Mouse (Mus musculus): ENCODE measurements around the gene Defb26. TPM values are rescaled to one million over a fixed set of nuclear protein-coding genes. Genes with fewer than 3 reads are reported as not detected.

The Defb26 gene
- polyA plus RNA-seq (2014; fragmentation: Nextera tagmentation; extraction: Ambion mirVana), result not detected in 2 replicates

GRCm38 (mm10) chr2:152511592-152511991 lies at the start of gene Defb26:
Defb26 (minus strand) TSS chr2:152511692.
- Histone ChIP-seq H3K9me3 (replicated peaks; ENCODE audit: control insufficient read depth, low read length) (no peaks in the 10 kb centered on the region), H3K36me3 (ENCODE audit: control insufficient read depth, insufficient read depth, low read length) (no peaks in the 10 kb centered on the region), H3K27ac (ENCODE audit: low read depth, low read length) (no peak within 1 kb of the TSS), H3K4me3 (ENCODE audit: low read depth, low read length) (no peak within 1 kb of the TSS), H3K27me3 (replicated peaks; ENCODE audit: control insufficient read depth, insufficient read depth, low read length) (no peaks in the 10 kb centered on the region), H3K4me2 (ENCODE audit: low read length) (no peak within 1 kb of the TSS), H3K9ac (ENCODE audit: low read length) (no peak within 1 kb of the TSS), H3K4me1 (ENCODE audit: control insufficient read depth, insufficient read depth, low read length) (no peaks in the 10 kb centered on the region)
- DNase-seq (ENCODE audit: low spot score) (no peak), ATAC-seq (no peak)
- WGBS, result 79% methylated on average over 1 of the region's 1 CpGs

DNA sequence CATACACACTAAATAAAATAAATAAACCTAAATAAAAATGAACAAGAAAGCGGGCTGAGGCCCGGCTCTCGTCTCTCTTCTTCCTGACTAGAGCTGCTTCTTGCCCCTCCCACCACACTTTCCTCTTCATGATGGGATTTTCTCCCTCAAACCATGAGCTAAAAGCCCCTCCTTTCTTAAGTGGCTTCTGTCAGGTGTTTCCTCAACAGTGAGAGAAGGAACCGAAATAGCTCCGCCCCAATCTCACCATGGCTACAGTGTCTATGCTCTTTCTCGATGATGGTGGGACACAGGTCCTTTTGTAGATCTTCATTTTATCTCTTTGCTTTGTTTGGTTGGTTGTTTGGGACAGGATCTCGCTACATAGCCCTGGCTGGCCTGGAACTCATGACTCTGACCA lies 45.2 kb upstream of the Defb26 start:
- WGBS, result 88% methylated on average over 7 of the region's 7 CpGs
- DNase-seq (ENCODE audit: low spot score) (no peak), ATAC-seq (no peak)
- no peaks in the 10 kb centered on the region for H3K4me1 ChIP-seq (ENCODE audit: control insufficient read depth, insufficient read depth, low read length)
- no peak overlapping the region for H3K4me3 ChIP-seq (ENCODE audit: low read depth, low read length)
- no peaks in the 10 kb centered on the region for H3K36me3 ChIP-seq (ENCODE audit: control insufficient read depth, insufficient read depth, low read length)
- H3K9ac ChIP-seq (ENCODE audit: low read length), result no peak overlapping the region
- H3K27ac ChIP-seq (ENCODE audit: low read depth, low read length), result no peak overlapping the region
- no peaks in the 10 kb centered on the region for H3K9me3 ChIP-seq (replicated peaks; ENCODE audit: control insufficient read depth, low read length)
- no peaks in the 10 kb centered on the region for H3K27me3 ChIP-seq (replicated peaks; ENCODE audit: control insufficient read depth, insufficient read depth, low read length)
- no peak overlapping the region for H3K4me2 ChIP-seq (ENCODE audit: low read length)

DNA sequence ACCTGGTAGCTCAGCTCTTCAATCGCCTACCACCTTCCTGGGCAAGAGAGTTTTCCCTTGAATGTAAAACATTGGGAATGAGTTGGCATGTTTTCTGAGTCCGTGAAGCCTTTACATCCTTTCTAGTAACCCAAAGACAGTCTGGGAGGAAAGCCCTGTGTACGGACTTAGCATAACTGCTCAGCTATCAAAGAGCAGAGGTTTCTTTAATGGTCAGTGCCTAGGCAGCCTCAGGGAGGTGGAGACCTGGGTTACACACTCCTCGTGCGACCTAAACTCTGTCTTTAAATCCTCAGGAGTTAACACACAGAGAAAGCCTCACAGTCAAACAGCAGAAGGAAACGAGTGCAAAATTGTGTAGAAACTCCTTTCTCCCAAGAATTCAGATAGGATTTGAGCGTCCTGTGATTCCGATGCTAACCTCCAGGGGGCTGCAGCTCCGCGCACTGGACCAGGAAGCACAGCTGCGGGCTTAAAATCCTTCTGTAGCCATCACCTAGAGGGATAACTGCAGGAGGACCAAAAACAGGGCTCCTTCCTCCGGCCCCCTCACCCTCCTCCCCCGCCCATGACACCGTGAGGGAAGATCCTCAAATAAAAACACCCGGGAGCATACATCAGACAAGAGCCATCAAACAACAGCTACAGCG lies 42.4 kb upstream of the Defb26 start:
- H3K36me3 ChIP-seq (ENCODE audit: control insufficient read depth, insufficient read depth, low read length), result no peaks in the 10 kb centered on the region
- peak; percentile 60; the same call in 1 of the 2 replicates for ATAC-seq

GRCm38 (mm10) chr2:152548124-152548523 lies 36.6 kb upstream of the Defb26 start:
- ATAC-seq (no peak), DNase-seq (ENCODE audit: low spot score) (no peak)
- WGBS, result 89% methylated on average over 5 of the region's 5 CpGs

More for the DNA sequence above, 42.4 kb upstream of the Defb26 start:
- peak; percentile 79 for DNase-seq (ENCODE audit: low spot score)
- Histone ChIP-seq H3K27ac (ENCODE audit: low read depth, low read length) (no peak overlapping the region), H3K4me2 (ENCODE audit: low read length) (peak overlapping the region; percentile 32), H3K4me3 (ENCODE audit: low read depth, low read length) (no peak overlapping the region), H3K9ac (ENCODE audit: low read length) (peak overlapping the region; percentile 42), H3K9me3 (replicated peaks; ENCODE audit: control insufficient read depth, low read length) (no peaks in the 10 kb centered on the region), H3K27me3 (replicated peaks; ENCODE audit: control insufficient read depth, insufficient read depth, low read length) (no peaks in the 10 kb centered on the region), H3K4me1 (ENCODE audit: control insufficient read depth, insufficient read depth, low read length) (no peaks in the 10 kb centered on the region)
- 12% methylated on average over 16 of the region's 16 CpGs for WGBS

DNA sequence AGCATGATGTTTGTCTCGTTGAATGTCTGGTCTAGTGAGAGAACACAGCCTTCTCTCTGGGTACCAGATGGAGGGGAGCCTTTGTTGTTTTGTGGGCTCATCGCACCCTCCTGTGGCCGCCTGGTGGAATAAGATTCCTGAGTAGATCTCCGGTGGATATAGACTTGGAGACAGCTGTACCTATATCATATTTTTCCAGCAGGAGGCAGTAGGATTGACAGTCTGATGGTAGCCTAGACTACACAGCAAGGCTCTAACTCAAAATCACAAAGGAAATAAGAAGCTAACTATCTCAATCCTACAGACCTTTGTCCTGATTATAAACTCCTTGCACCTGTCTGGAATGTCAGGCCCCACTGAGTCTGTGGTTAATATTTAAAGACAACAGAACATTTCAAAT lies 33.2 kb upstream of the Defb26 start:
- H3K4me3 ChIP-seq (ENCODE audit: low read depth, low read length), result no peak overlapping the region
- ATAC-seq, result peak; percentile 66

More at GRCm38 (mm10) chr2:152548124-152548523, 36.6 kb upstream of the Defb26 start:
- Histone ChIP-seq H3K36me3 (ENCODE audit: control insufficient read depth, insufficient read depth, low read length) (no peaks in the 10 kb centered on the region), H3K9me3 (replicated peaks; ENCODE audit: control insufficient read depth, low read length) (no peaks in the 10 kb centered on the region), H3K27me3 (replicated peaks; ENCODE audit: control insufficient read depth, insufficient read depth, low read length) (no peaks in the 10 kb centered on the region), H3K4me2 (ENCODE audit: low read length) (no peak overlapping the region), H3K4me1 (ENCODE audit: control insufficient read depth, insufficient read depth, low read length) (no peaks in the 10 kb centered on the region), H3K9ac (ENCODE audit: low read length) (no peak overlapping the region), H3K4me3 (ENCODE audit: low read depth, low read length) (no peak overlapping the region), H3K27ac (ENCODE audit: low read depth, low read length) (no peak overlapping the region)

GRCm38 (mm10) chr2:152543478-152543877 lies 32.0 kb upstream of the Defb26 start:
- no peaks in the 10 kb centered on the region for H3K27me3 ChIP-seq (replicated peaks; ENCODE audit: control insufficient read depth, insufficient read depth, low read length)
- 76% methylated on average over 4 of the region's 4 CpGs for WGBS
- H3K9me3 ChIP-seq (replicated peaks; ENCODE audit: control insufficient read depth, low read length), result no peaks in the 10 kb centered on the region
- no peak overlapping the region for H3K4me3 ChIP-seq (ENCODE audit: low read depth, low read length)
- H3K9ac ChIP-seq (ENCODE audit: low read length), result no peak overlapping the region
- ATAC-seq (no peak), DNase-seq (ENCODE audit: low spot score) (no peak)
- no peak overlapping the region for H3K27ac ChIP-seq (ENCODE audit: low read depth, low read length)
- H3K36me3 ChIP-seq (ENCODE audit: control insufficient read depth, insufficient read depth, low read length), result no peaks in the 10 kb centered on the region
- H3K4me1 ChIP-seq (ENCODE audit: control insufficient read depth, insufficient read depth, low read length), result no peaks in the 10 kb centered on the region
- no peak overlapping the region for H3K4me2 ChIP-seq (ENCODE audit: low read length)

More for the DNA sequence above, 33.2 kb upstream of the Defb26 start:
- DNase-seq (ENCODE audit: low spot score), result peak; percentile 84
- Histone ChIP-seq H3K4me1 (ENCODE audit: control insufficient read depth, insufficient read depth, low read length) (no peaks in the 10 kb centered on the region), H3K9ac (ENCODE audit: low read length) (no peak overlapping the region), H3K27me3 (replicated peaks; ENCODE audit: control insufficient read depth, insufficient read depth, low read length) (no peaks in the 10 kb centered on the region), H3K27ac (ENCODE audit: low read depth, low read length) (no peak overlapping the region), H3K4me2 (ENCODE audit: low read length) (no peak overlapping the region), H3K9me3 (replicated peaks; ENCODE audit: control insufficient read depth, low read length) (no peaks in the 10 kb centered on the region), H3K36me3 (ENCODE audit: control insufficient read depth, insufficient read depth, low read length) (no peaks in the 10 kb centered on the region)
- WGBS, result 25% methylated on average over 4 of the region's 4 CpGs

DNA sequence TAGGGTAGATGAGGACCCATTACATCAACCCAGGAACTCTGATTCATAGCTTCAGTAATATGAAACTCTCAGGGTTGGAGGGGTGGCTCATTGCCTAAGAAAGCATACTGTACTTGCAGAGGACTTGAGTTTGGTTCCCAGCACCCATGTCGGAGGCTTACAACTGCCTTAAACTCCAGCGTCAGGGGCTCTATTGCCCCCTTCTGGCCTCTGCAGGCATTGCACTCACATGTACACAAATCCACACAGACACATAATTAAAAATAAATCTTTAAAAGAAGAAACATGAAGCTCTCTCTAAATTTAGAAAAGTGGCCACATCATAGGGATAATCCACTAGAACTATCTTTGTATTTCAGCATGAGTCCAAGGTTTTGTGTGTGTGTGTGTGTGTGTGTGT lies 31.4 kb upstream of the Defb26 start:
- no peaks in the 10 kb centered on the region for H3K36me3 ChIP-seq (ENCODE audit: control insufficient read depth, insufficient read depth, low read length)
- no peaks in the 10 kb centered on the region for H3K27me3 ChIP-seq (replicated peaks; ENCODE audit: control insufficient read depth, insufficient read depth, low read length)
- no peak overlapping the region for H3K9ac ChIP-seq (ENCODE audit: low read length)
- DNase-seq (ENCODE audit: low spot score) (no peak), ATAC-seq (no peak)
- 80% methylated on average over 2 of the region's 2 CpGs for WGBS
- no peaks in the 10 kb centered on the region for H3K9me3 ChIP-seq (replicated peaks; ENCODE audit: control insufficient read depth, low read length)
- no peak overlapping the region for H3K27ac ChIP-seq (ENCODE audit: low read depth, low read length)
- no peak overlapping the region for H3K4me3 ChIP-seq (ENCODE audit: low read depth, low read length)
- no peaks in the 10 kb centered on the region for H3K4me1 ChIP-seq (ENCODE audit: control insufficient read depth, insufficient read depth, low read length)
- H3K4me2 ChIP-seq (ENCODE audit: low read length), result no peak overlapping the region

GRCm38 (mm10) chr2:152541979-152542378 lies 30.5 kb upstream of the Defb26 start:
- ATAC-seq, result no peak
- H3K9ac ChIP-seq (ENCODE audit: low read length), result no peak overlapping the region
- no peaks in the 10 kb centered on the region for H3K9me3 ChIP-seq (replicated peaks; ENCODE audit: control insufficient read depth, low read length)
- H3K36me3 ChIP-seq (ENCODE audit: control insufficient read depth, insufficient read depth, low read length), result no peaks in the 10 kb centered on the region
- H3K4me1 ChIP-seq (ENCODE audit: control insufficient read depth, insufficient read depth, low read length), result no peaks in the 10 kb centered on the region
- no peaks in the 10 kb centered on the region for H3K27me3 ChIP-seq (replicated peaks; ENCODE audit: control insufficient read depth, insufficient read depth, low read length)
- 88% methylated on average over 9 of the region's 9 CpGs for WGBS
- no peak overlapping the region for H3K4me3 ChIP-seq (ENCODE audit: low read depth, low read length)
- H3K4me2 ChIP-seq (ENCODE audit: low read length), result no peak overlapping the region
- H3K27ac ChIP-seq (ENCODE audit: low read depth, low read length), result no peak overlapping the region
- no peak for DNase-seq (ENCODE audit: low spot score)

GRCm38 (mm10) chr2:152539944-152540710 lies 28.6 kb upstream of the Defb26 start, which contains the start of gene Defb29:
Defb29 (minus strand) TSS chr2:152540098.
- DNase-seq (ENCODE audit: low spot score), result no peak

More at GRCm38 (mm10) chr2:152539944-152540710, 28.6 kb upstream of the Defb26 start, which contains the start of gene Defb29:
- no peaks in the 10 kb centered on the region for H3K27me3 ChIP-seq (replicated peaks; ENCODE audit: control insufficient read depth, insufficient read depth, low read length)
- H3K4me3 ChIP-seq (ENCODE audit: low read depth, low read length), result no peak within 1 kb of the TSS
- no peak within 1 kb of the TSS for H3K27ac ChIP-seq (ENCODE audit: low read depth, low read length)
- WGBS, result 61% methylated on average over 13 of the region's 13 CpGs
- H3K9ac ChIP-seq (ENCODE audit: low read length), result no peak within 1 kb of the TSS
- H3K4me1 ChIP-seq (ENCODE audit: control insufficient read depth, insufficient read depth, low read length), result no peaks in the 10 kb centered on the region
- H3K4me2 ChIP-seq (ENCODE audit: low read length), result no peak within 1 kb of the TSS
- H3K36me3 ChIP-seq (ENCODE audit: control insufficient read depth, insufficient read depth, low read length), result no peaks in the 10 kb centered on the region
- no peak for ATAC-seq
- no peaks in the 10 kb centered on the region for H3K9me3 ChIP-seq (replicated peaks; ENCODE audit: control insufficient read depth, low read length)
